Mouse (Mus musculus) intestine, embryonic 15.5 days (tissue): ENCODE results near the gene Dhx34. TPM values are rescaled to one million over a fixed set of nuclear protein-coding genes. Genes with fewer than 3 reads are reported as not detected.

Experiments
- ATAC-seq: fragments of 200-750 bp; cut with Nextera tagmentation; 2 replicates; pipeline ENCODE4 v1.8.0; 2017; ENCODE audit warnings: moderate TSS enrichment, moderate library complexity
- H3K27ac ChIP-seq: fragments of 300-500 bp; sonication (generic); 2 replicates; pipeline ENCODE4 v1.5.1; 2015; ENCODE audit warnings: mild to moderate bottlenecking, inconsistent platforms
- H3K27me3 ChIP-seq: fragments of 300-500 bp; sonication (generic); replicated peaks from 2 replicates; pipeline ENCODE4 v1.6.1; 2015; ENCODE audit warnings: inconsistent platforms
- H3K36me3 ChIP-seq: fragments of 300-500 bp; sonication (generic); 2 replicates; pipeline ENCODE4 v1.6.1; 2015; ENCODE audit warnings: inconsistent platforms
- H3K4me1 ChIP-seq: fragments of 300-500 bp; sonication (generic); replicated peaks from 2 replicates; pipeline ENCODE4 v1.6.1; 2015; ENCODE audit warnings: inconsistent platforms
- H3K4me2 ChIP-seq: fragments of 300-500 bp; sonication (generic); replicated peaks from 2 replicates; pipeline ENCODE4 v1.6.1; 2015; ENCODE audit warnings: mild to moderate bottlenecking, inconsistent platforms
- H3K4me3 ChIP-seq: fragments of 300-500 bp; sonication (generic); replicated peaks from 2 replicates; pipeline ENCODE4 v1.5.1; 2015; ENCODE audit warnings: inconsistent platforms
- H3K9ac ChIP-seq: fragments of 300-500 bp; sonication (generic); 2 replicates; pipeline ENCODE4 v1.6.1; 2015; ENCODE audit warnings: inconsistent platforms
- H3K9me3 ChIP-seq: fragments of 300-500 bp; sonication (generic); 2 replicates; pipeline ENCODE4 v1.6.1; 2016; ENCODE audit warnings: inconsistent platforms
- WGBS: fragments of 180-500 bp; shearing (Covaris S2); methylation state at CpG from one replicate; pipeline ENCODE4 v1.1.7; 2015; 5-methylcytosine and 5-hydroxymethylcytosine counted together
- polyA plus RNA-seq: library from polyadenylated mRNA; unstranded; fragments of >200 nt; fragmentation: Nextera tagmentation; extraction: Ambion mirVana; gene quantifications from 2 replicates; pipeline ENCODE4 v1.2.1, GENCODE M21; 2015

Gene Dhx34
- polyA plus RNA-seq, 1 experiment from 2014 or later = 21.8 TPM

DNA sequence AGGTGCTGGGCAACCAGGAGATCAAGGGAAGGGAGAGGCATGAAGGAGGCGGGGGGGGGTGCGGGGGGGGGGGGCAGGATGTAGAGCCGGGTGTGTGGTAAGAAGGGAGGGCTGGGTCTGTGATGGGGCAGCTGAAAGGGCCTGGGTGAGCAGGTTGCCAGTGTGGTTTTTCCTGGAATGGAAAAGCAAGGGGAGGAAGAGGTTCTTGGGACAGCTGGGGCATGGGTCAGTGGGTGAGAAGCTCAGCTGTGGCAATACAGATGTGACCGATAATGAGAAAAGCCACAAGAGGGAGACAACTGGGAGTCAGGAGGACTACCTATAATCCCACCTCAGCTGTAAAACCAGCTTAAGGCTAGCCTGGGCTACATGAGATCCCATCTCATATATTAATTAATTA, 24.1 kb upstream of the Dhx34 start:
- no peak overlapping the region for H3K4me2 ChIP-seq
- no peaks in the 10 kb centered on the region for H3K27me3 ChIP-seq
- no peak for ATAC-seq
- 55% methylated on average over 1 of the region's 4 CpGs for WGBS
- no peak overlapping the region for H3K4me3 ChIP-seq
- no peak overlapping the region for H3K9ac ChIP-seq
- no peak overlapping the region for H3K27ac ChIP-seq
- no peaks in the 10 kb centered on the region for H3K9me3 ChIP-seq
- H3K4me1 ChIP-seq = no peaks in the 10 kb centered on the region
- H3K36me3 ChIP-seq = no peaks in the 10 kb centered on the region

DNA sequence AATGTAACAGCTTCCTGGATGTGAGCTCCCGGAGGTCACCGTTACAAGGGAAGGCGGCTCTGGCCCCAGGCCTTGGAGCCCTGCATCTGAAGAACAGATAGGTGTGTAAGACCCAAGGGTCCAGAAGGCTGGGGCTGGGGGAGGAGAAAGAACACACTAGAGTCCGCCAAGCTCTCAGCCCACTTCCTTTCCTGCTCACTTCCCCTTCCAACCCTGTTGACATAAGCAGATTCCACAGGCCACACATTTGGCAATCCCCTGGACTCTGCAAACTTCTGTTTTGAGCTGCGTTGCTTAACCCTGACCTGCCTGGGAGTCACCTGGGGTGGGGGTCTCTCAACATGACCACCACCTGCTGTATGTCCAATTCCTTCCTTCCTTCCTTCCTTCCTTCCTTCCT, 22.2 kb upstream of the Dhx34 start, which contains the start of gene C5ar2:
C5ar2 (minus strand) TSS at position 88 of the 400 bp plus-strand sequence.
- ATAC-seq = no peak
- no peak within 1 kb of the TSS for H3K4me2 ChIP-seq
- H3K36me3 ChIP-seq = no peaks in the 10 kb centered on the region
- H3K4me3 ChIP-seq = no peak within 1 kb of the TSS
- no peaks in the 10 kb centered on the region for H3K9me3 ChIP-seq
- H3K4me1 ChIP-seq = no peaks in the 10 kb centered on the region
- H3K9ac ChIP-seq = no peak within 1 kb of the TSS
- H3K27me3 ChIP-seq = no peaks in the 10 kb centered on the region
- no peak within 1 kb of the TSS for H3K27ac ChIP-seq
- 60% methylated on average over 5 of the region's 5 CpGs for whole genome bisulfite sequencing

DNA sequence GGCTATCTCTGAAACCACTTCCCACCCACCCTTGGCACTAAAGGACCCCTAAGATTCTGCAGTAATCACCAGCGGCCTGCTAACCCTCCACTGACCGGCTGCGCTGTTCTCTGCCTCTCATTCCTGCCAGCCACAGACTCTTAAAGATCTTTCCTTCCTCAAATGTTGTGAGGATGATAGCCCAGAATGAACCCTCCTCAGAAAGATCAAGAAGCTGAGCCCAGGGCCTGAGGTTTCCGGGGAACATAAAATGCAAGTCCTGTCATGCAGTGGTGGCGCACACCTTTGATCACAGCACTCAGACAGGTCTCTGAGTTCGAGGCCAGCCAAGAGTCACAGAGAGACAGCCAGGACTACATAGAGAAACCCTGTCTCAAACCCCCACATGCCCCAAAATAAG, 20.4 kb upstream of the Dhx34 start:
- Histone ChIP-seq H3K4me2 (no peak overlapping the region), H3K9ac (no peak overlapping the region), H3K36me3 (no peaks in the 10 kb centered on the region), H3K4me3 (no peak overlapping the region), H3K27me3 (no peaks in the 10 kb centered on the region), H3K9me3 (no peaks in the 10 kb centered on the region), H3K4me1 (no peaks in the 10 kb centered on the region), H3K27ac (no peak overlapping the region)
- WGBS = 81% methylated on average over 6 of the region's 6 CpGs
- ATAC-seq = no peak

GRCm38 (mm10) chr7:16241787-16242186, 19.9 kb upstream of the Dhx34 start:
- no peak overlapping the region for H3K4me3 ChIP-seq
- no peak for ATAC-seq
- H3K27ac ChIP-seq = no peak overlapping the region
- no peaks in the 10 kb centered on the region for H3K27me3 ChIP-seq
- H3K4me2 ChIP-seq = no peak overlapping the region
- no peak overlapping the region for H3K9ac ChIP-seq
- H3K36me3 ChIP-seq = no peaks in the 10 kb centered on the region
- H3K9me3 ChIP-seq = no peaks in the 10 kb centered on the region
- WGBS = 50% methylated on average over 11 of the region's 11 CpGs
- H3K4me1 ChIP-seq = no peaks in the 10 kb centered on the region

DNA sequence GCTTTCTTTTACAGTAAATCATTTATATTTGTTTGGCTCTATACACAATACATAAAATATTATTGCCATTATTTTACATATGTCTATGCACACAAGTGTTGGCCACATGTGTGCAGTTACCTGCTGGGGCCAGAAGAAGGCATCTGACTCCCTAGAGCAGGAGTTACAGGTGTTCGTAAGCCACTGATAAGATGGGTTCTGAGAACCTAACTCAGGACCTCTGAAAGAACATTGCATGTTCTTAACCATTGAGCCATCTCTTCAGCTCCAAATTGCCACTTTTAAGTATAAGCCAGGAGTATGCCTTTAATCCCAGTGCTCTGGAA, 19.1 kb upstream of the Dhx34 start:
- Histone ChIP-seq H3K36me3 (no peaks in the 10 kb centered on the region), H3K4me2 (no peak overlapping the region), H3K4me1 (no peaks in the 10 kb centered on the region), H3K27me3 (no peaks in the 10 kb centered on the region), H3K9me3 (no peaks in the 10 kb centered on the region), H3K27ac (no peak overlapping the region), H3K9ac (no peak overlapping the region), H3K4me3 (no peak overlapping the region)
- WGBS = 92% methylated on average over 1 of the region's 1 CpGs
- no peak for ATAC-seq

DNA sequence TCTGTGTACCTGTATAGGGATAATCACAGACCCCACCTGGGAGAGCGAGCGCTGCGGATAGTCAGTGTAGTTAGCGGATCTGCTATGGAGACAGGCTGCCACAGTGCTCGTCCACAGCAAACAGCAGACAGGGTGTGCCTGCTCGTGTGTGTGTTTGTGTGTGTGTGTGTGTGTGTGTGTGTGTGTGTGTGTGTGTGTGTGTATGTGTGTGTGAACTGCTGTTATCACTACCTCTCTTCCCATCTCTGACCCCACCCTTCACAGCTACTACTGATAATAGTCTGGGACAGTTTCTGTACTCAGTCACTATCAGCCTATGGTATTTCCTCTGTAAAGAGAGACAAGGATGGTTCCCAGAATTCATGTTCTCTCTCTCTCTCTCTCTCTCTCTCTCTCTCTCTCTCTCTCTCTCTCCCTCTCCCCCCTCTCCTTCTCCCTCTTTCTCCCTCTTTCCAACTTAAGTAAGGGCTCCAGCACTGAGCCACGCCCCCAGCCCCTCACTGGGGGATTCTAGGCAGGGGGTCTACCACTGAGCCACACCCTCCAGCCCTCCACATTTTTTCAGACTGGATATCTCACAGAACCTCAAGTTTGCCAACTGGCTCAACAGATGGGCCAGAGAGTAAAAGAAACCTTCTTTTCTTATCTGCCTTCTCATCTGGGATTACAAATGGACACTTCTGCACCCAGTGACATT, 18.6 kb upstream of the Dhx34 start:
- no peaks in the 10 kb centered on the region for H3K4me1 ChIP-seq
- no peak overlapping the region for H3K4me2 ChIP-seq
- WGBS = 69% methylated on average over 7 of the region's 7 CpGs

GRCm38 (mm10) chr7:16239554-16239997, 17.7 kb upstream of the Dhx34 start:
- H3K36me3 ChIP-seq = no peaks in the 10 kb centered on the region
- H3K27ac ChIP-seq = no peak overlapping the region
- no peaks in the 10 kb centered on the region for H3K4me1 ChIP-seq
- no peak for ATAC-seq
- no peak overlapping the region for H3K4me3 ChIP-seq
- 56% methylated on average over 9 of the region's 9 CpGs for WGBS
- H3K27me3 ChIP-seq = no peaks in the 10 kb centered on the region
- H3K9me3 ChIP-seq = no peaks in the 10 kb centered on the region
- no peak overlapping the region for H3K9ac ChIP-seq
- H3K4me2 ChIP-seq = no peak overlapping the region

More for the DNA sequence above, 18.6 kb upstream of the Dhx34 start:
- Histone ChIP-seq H3K9ac (no peak overlapping the region), H3K36me3 (no peaks in the 10 kb centered on the region), H3K4me3 (no peak overlapping the region), H3K27ac (no peak overlapping the region), H3K9me3 (no peaks in the 10 kb centered on the region), H3K27me3 (no peaks in the 10 kb centered on the region)
- no peak; the same call in 1 of the 2 replicates for ATAC-seq

GRCm38 (mm10) chr7:16229869-16230268, 8.0 kb upstream of the Dhx34 start:
- Histone ChIP-seq H3K4me2 (no peak overlapping the region), H3K27me3 (0 out of 2 replicates have a peak, but pooled peaks cover 2% of the 10 kb centered on the region), H3K36me3 (no peaks in the 10 kb centered on the region), H3K4me1 (0 out of 2 replicates have a peak, but pooled peaks cover 3% of the 10 kb centered on the region), H3K9me3 (no peaks in the 10 kb centered on the region), H3K27ac (no peak overlapping the region), H3K4me3 (no peak overlapping the region), H3K9ac (no peak overlapping the region)
- WGBS = 32% methylated on average over 5 of the region's 5 CpGs
- ATAC-seq = no peak

GRCm38 (mm10) chr7:16213986-16214385, 7.9 kb downstream of the Dhx34 start:
- Histone ChIP-seq H3K27me3 (no peaks in the 10 kb centered on the region), H3K4me1 (no peaks in the 10 kb centered on the region), H3K9ac (no peak overlapping the region), H3K9me3 (no peaks in the 10 kb centered on the region), H3K4me2 (no peak overlapping the region), H3K36me3 (peaks cover 25% of the 10 kb centered on the region), H3K4me3 (no peak overlapping the region), H3K27ac (no peak overlapping the region)
- 94% methylated on average over 9 of the region's 9 CpGs for WGBS
- ATAC-seq = no peak

DNA sequence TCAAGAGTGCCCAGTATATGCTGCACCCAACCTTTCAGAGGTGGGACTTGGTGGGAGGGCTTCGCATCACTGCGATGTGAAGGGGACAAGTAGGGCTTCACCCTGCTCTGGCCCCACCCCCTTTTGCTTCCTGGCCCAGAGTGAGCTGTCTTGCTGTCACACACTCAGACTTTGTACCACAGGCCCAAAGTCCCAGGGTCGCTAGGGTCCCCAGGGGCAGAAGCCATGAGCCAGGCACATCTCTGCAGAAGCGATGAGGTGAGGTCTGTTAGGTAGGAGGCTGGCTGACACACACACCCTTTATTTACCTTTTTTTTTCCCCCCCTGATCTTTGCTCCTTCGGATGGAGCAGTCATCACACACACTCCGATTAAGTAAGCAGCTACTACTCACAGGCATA, 8.6 kb downstream of the Dhx34 start:
- Histone ChIP-seq H3K9ac (no peak overlapping the region), H3K4me1 (0 out of 2 replicates have a peak, but pooled peaks cover 3% of the 10 kb centered on the region)
- WGBS = 83% methylated on average over 6 of the region's 6 CpGs

DNA sequence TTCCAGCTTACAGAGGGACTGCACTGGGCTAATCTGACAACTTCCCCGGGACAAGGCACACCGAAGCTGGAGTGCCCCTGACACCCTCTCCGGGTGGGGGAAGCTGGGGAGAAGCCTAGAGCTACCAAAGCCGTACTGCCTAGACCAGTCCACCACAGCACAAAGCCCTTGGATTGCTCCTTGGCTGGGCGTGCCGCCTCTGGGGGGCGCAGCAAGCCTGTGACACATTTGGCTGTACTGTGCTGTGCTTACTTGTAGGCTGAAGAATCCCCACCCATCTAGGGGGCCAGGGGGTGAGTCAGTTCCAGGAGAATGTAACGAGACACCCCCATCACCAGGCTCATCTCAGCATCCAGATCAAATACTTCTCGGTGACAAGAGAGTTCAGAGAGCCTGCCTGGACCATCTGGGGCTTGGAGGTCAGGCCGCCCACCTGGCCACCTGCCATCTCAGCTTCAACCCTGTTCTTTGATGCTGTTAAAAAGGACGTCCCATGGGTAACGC, 10.9 kb downstream of the Dhx34 start:
- Histone ChIP-seq H3K27ac (no peak overlapping the region), H3K9ac (no peak overlapping the region), H3K4me1 (0 out of 2 replicates have a peak, but pooled peaks cover 3% of the 10 kb centered on the region), H3K4me2 (no peak overlapping the region), H3K4me3 (no peak overlapping the region), H3K27me3 (no peaks in the 10 kb centered on the region), H3K36me3 (peaks cover 25% of the 10 kb centered on the region), H3K9me3 (no peaks in the 10 kb centered on the region)
- ATAC-seq = no peak
- WGBS = 69% methylated on average over 12 of the region's 12 CpGs

More for the DNA sequence above, 8.6 kb downstream of the Dhx34 start:
- ATAC-seq = no peak
- Histone ChIP-seq H3K36me3 (peaks cover 25% of the 10 kb centered on the region), H3K27me3 (no peaks in the 10 kb centered on the region), H3K4me2 (no peak overlapping the region), H3K27ac (no peak overlapping the region), H3K9me3 (no peaks in the 10 kb centered on the region), H3K4me3 (no peak overlapping the region)

DNA sequence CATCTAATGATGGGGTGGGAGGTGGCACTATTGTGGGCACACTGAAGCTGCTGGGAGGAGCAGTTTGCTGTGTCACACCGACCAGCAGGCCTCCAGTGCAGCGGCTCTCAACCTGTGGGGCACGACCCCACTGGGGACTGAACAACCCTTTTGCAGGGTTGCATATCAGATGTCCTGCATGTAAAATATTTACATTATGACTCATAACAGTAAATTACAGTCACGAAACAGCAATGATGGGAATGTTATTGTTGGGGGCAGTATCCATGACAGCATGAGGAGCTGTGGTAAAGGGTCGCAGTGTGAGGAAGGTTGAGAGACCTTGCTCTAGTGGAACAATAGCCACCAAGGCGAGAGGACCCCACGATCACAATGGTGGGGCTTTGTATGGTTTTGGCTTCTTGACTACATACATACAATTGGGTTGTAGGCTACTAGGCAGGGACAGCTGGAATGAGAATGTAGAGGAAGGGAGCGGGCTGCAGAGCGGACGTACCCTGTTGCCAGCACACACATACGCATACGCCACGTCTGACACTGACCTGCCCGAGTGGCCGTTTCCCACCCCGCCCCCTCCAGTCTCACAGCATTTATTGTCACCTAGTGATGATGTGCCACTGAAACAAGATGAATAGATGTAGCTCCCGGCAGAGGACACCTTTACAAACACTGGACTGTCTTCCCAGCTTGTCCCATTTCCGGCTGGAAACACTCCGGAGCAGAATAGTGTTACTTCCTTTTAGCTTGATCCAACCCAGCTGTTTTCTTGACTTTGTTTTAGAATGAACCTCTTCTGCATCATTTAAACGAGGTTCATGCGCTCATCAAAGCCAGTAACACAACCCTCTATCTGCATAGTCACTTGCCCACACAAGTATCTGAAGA, 12.8 kb downstream of the Dhx34 start:
- no peak for ATAC-seq
- Histone ChIP-seq H3K27ac (no peak overlapping the region), H3K4me2 (no peak overlapping the region), H3K9ac (no peak overlapping the region), H3K4me3 (no peak overlapping the region), H3K36me3 (peaks cover 18% of the 10 kb centered on the region), H3K27me3 (no peaks in the 10 kb centered on the region), H3K9me3 (no peaks in the 10 kb centered on the region), H3K4me1 (0 out of 2 replicates have a peak, but pooled peaks cover 3% of the 10 kb centered on the region)
- WGBS = 70% methylated on average over 21 of the region's 21 CpGs
